Mouse (Mus musculus) spleen, adult 2 months (tissue): ENCODE results near the gene Chchd4. TPM values are rescaled to one million over a fixed set of nuclear protein-coding genes. Genes with fewer than 3 reads are reported as not detected.

Source experiments
- DNase-seq, 2 experiments: peaks; one replicate each; pipeline versions ENCODE4 v3.0.0 to v3.0.0-alpha.2; 2012 to 2021; ENCODE audit warnings: low spot score in 2 of 2, low read depth in 1 of 2
- H3K27ac ChIP-seq: fragments of 200-500 bp; 2 replicates; pipeline ENCODE4 v1.5.1; 2012; ENCODE audit warnings: low read length, inconsistent platforms; ENCODE audit not compliant: insufficient read depth
- H3K27me3 ChIP-seq: fragments of 200-500 bp; 2 replicates; pipeline ENCODE4 v1.6.1; 2012; ENCODE audit warnings: mild to moderate bottlenecking, moderate library complexity, low read length, inconsistent platforms; ENCODE audit not compliant: control insufficient read depth, insufficient read depth
- H3K36me3 ChIP-seq: fragments of 200-500 bp; 2 replicates; pipeline ENCODE4 v1.6.1; 2012; ENCODE audit warnings: mild to moderate bottlenecking, low read length, inconsistent platforms; ENCODE audit not compliant: control insufficient read depth, insufficient read depth
- H3K4me1 ChIP-seq: fragments of 200-500 bp; 2 replicates; pipeline ENCODE4 v1.6.1; 2011; ENCODE audit warnings: inconsistent platforms; ENCODE audit not compliant: control insufficient read depth, insufficient read depth, insufficient read length
- H3K4me3 ChIP-seq: fragments of 200-500 bp; 2 replicates; pipeline ENCODE4 v1.5.1; 2011; ENCODE audit warnings: mild to moderate bottlenecking, inconsistent platforms; ENCODE audit not compliant: insufficient read depth, insufficient read length; ENCODE audit errors: extremely low read depth
- CTCF ChIP-seq: fragments of 200-500 bp; IDR thresholded peaks from 2 replicates; pipeline ENCODE4 v1.5.1; 2011; ENCODE audit warnings: mild to moderate bottlenecking, inconsistent platforms; ENCODE audit not compliant: insufficient read depth, insufficient read length, insufficient replicate concordance; ENCODE audit errors: extremely low read depth
- POLR2A ChIP-seq: fragments of 200-500 bp; IDR thresholded peaks from 2 replicates; pipeline ENCODE4 v1.6.1; 2011; ENCODE audit warnings: low read depth, low read length, inconsistent platforms
- WGBS: fragments of 180-500 bp; shearing (Covaris S2); methylation state at CpG from one replicate; pipeline ENCODE4 v1.1.7; 2018; 5-methylcytosine and 5-hydroxymethylcytosine counted together
- polyA plus RNA-seq: library from polyadenylated mRNA; depleted of rRNA; stranded (reverse); fragments of >200 nt; gene quantifications from 2 replicates; pipeline ENCODE4 v1.2.3, GENCODE M21; 2012; rRNA removed

Gene Chchd4
- polyA plus RNA-seq: 2.3 and 2.7 TPM in 2 replicates

DNA sequence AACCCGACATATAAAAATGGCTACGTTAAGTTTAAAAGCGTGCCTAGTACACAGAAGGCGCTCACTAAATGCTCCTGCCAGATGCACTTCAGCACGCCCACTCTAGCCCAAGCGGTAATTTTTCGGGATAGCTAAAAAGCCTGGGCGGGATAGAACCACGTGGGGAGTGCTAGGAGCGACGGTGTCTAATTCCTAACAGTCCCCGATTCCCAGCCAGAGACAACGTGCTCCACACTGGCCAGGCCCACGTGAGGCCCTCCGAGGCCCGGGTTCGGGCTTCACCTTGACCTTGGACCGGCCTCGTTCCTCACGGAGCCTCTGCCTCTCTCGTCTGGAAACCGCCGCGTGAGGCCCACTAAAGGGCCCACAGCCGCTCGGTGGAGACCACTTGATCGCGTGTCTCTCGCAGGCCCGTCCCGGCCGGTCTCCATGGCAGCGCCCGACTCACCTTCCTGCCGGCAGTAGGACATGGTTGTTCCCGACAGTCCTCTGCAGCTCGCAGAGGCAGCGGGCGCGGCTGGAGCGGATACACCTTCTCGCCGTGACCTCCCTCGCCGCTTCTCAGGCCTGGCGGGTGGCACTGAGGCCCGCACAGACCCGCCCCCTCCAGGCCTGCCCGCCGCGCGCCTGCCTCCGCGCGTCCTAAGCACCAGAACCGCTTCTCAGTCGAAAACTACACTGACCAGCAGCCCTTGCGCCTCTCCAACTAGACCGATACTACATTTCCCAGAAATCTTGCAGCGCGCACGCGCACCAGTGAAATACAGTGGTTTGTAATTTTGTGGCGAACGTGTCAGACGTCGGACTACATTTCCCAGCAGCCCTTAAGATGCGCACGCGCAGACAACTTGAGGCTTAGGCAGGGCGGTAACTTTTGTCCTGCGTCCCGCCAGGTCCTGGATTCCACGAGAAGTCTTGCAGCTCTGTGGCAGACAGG is at the start of gene Chchd4, which contains the start of gene Tmem43:
Chchd4 (minus strand) TSS at position 679 of the 937 bp plus-strand sequence.
Tmem43 (plus strand) TSS at position 836 of the 937 bp plus-strand sequence.
- H3K27me3 ChIP-seq: no peaks in the 10 kb centered on the region
- peaks cover 10% of the 10 kb centered on the region for H3K36me3 ChIP-seq
- peaks cover 9% of the 10 kb centered on the region; the same call in 1 of the 2 replicates for H3K4me1 ChIP-seq
- H3K27ac ChIP-seq: peak within 1 kb of the TSS; percentile 65
- peak within 1 kb of the TSS; percentile 86 for H3K4me3 ChIP-seq
- under 1% methylated on average over 74 of the region's 74 CpGs for WGBS
- no peak for TF ChIP-seq CTCF
- peak; percentile 18; the same call in 1 of the 2 replicates for TF ChIP-seq POLR2A
- peak; percentile 98 to 99 for DNase-seq

- WGBS: 94% methylated on average over 5 of the region's 5 CpGs
- no peak for TF ChIP-seq CTCF
- no peak for TF ChIP-seq POLR2A
- peaks cover 38% of the 10 kb centered on the region for H3K36me3 ChIP-seq
- H3K4me3 ChIP-seq: no peak overlapping the region
- no peak overlapping the region for H3K27ac ChIP-seq
- H3K4me1 ChIP-seq: no peaks in the 10 kb centered on the region
- DNase-seq: no peak
- H3K27me3 ChIP-seq: no peaks in the 10 kb centered on the region
Measured at GRCm38 (mm10) chr6:91522816-91523215, 49.5 kb upstream of the Chchd4 start.

GRCm38 (mm10) chr6:91518454-91519020 is 45.2 kb upstream of the Chchd4 start:
- H3K4me3 ChIP-seq: no peak overlapping the region
- TF ChIP-seq POLR2A (no peak), CTCF (no peak)
- peaks cover 7% of the 10 kb centered on the region; the same call in 1 of the 2 replicates for H3K4me1 ChIP-seq
- DNase-seq: no peak
- no peak overlapping the region for H3K27ac ChIP-seq
- 41% methylated on average over 7 of the region's 7 CpGs for WGBS
- peaks cover 31% of the 10 kb centered on the region for H3K36me3 ChIP-seq
- no peaks in the 10 kb centered on the region for H3K27me3 ChIP-seq

- Histone ChIP-seq H3K27me3 (no peaks in the 10 kb centered on the region), H3K27ac (peak within 1 kb of the TSS; percentile 75), H3K36me3 (peaks cover 15% of the 10 kb centered on the region), H3K4me3 (peak within 1 kb of the TSS; percentile 93), H3K4me1 (peaks cover 7% of the 10 kb centered on the region; the same call in 1 of the 2 replicates)
- TF ChIP-seq CTCF (no peak), POLR2A (no peak; the same call in 1 of the 2 replicates)
- peak; percentile 94 to 96 for DNase-seq
- WGBS: under 1% methylated on average over 80 of the region's 80 CpGs
Measured at GRCm38 (mm10) chr6:91515545-91516449, 42.5 kb upstream of the Chchd4 start, which contains the start of the genes Xpc and Lsm3. Gene Xpc, minus strand, starts transcription at chr6:91515888. Gene Lsm3, plus strand, starts transcription at chr6:91515928.

DNA sequence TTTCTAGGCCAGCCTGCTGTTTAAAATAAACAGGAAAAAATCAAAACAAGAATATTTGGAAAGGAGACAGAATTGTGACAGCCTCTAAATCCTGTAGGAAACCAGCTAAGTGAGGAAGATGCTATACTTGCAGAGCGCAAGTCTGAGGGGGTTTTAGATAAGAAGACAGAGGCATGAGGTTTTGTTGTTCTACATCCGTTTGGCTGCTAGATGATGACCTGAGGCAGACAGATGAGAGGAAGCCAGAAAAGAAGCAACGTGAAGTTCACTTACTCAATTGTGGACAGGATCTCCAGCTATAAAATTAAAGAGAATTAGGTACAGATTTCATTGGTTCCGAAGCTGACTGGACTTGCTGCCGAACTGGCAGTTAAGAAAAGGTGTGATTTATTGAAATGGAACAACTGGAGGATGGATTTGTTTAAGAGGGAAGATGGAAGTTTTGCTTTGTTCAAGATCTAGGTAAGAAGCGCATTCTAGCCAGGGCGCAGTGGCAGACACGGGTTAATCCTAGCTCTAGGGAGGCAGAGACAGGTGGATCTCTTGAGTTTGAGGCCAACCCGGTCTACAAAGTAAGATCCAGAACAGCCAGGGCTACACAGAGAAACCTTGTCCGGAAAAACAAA is 41.5 kb upstream of the Chchd4 start:
- Histone ChIP-seq H3K4me1 (peaks cover 7% of the 10 kb centered on the region; the same call in 1 of the 2 replicates), H3K27ac (0 out of 2 replicates have a peak overlapping the region, but pooled peaks have one; percentile 75), H3K36me3 (peaks cover 13% of the 10 kb centered on the region), H3K27me3 (no peaks in the 10 kb centered on the region), H3K4me3 (peak overlapping the region; percentile 93)
- WGBS: 9% methylated on average over 10 of the region's 10 CpGs
- TF ChIP-seq CTCF: no peak
- TF ChIP-seq POLR2A: no peak
- peak in 1 of 2 experiments; percentile 5 for DNase-seq

DNA sequence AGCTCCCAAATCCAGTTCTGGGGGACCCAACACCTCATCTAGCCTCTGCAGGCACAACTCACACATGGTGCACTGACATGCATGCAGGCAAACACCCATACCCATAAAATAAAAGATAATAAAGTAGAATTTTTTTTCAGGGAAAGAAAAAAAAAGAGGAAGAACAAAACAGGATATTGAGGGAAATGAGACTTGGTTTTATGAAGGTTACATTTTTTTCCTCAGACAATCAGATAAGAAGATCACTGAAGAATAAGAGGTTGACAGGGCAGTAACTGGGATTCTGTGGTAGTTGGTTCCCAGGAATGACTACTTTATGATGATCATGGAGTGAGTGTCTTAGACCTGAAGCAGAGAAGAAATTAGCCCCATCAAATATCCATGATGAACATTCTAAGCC is 40.8 kb upstream of the Chchd4 start:
- peaks cover 7% of the 10 kb centered on the region; the same call in 1 of the 2 replicates for H3K4me1 ChIP-seq
- H3K36me3 ChIP-seq: peaks cover 9% of the 10 kb centered on the region
- no peak for DNase-seq
- TF ChIP-seq POLR2A: no peak
- TF ChIP-seq CTCF: no peak
- no peaks in the 10 kb centered on the region for H3K27me3 ChIP-seq
- no peak overlapping the region for H3K27ac ChIP-seq
- H3K4me3 ChIP-seq: no peak overlapping the region
